Mouse (Mus musculus): ENCODE results near the gene Rerg. TPM values are rescaled to one million over a fixed set of nuclear protein-coding genes. Genes with fewer than 3 reads are reported as not detected.
"Not testable (repeated sequence)": the region's sequence is repeated elsewhere in the genome, so short reads cannot be mapped to it uniquely, and the experiment has no call there.

Rerg gene
- polyA plus RNA-seq, 1 experiment from 2014 or later, result not detected

DNA sequence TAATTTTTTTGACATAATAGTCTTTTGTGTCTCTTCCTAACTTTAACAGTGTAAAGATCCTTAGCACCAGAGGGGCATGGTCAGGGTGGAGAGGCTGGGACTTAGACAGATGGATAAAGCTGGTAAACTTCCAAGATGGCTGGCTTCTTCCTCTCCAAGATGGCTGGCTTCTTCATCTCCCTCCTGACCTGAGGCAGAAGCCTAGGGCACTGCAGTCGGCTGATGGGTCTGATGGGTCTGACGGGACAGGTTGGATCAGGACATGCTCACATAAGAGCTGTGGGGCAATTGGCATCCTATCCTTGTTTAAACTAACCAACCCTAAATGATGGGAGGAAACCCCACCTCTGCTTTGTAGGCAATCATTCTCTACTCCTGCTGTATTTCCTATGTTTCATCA lies 112.0 kb downstream of the Rerg start:
- Histone ChIP-seq H3K79me2 (ENCODE audit: inconsistent target) (no peaks in the 10 kb centered on the region), H3K36me3 (ENCODE audit: inconsistent target) (no peaks in the 10 kb centered on the region), H3K27ac (no peak overlapping the region), H3K4me3 (ENCODE audit: inconsistent target) (no peak overlapping the region)
- WGBS (ENCODE audit: missing documents), result 100% methylated on average over 2 of the region's 2 CpGs

- WGBS (ENCODE audit: missing documents), result 42% methylated on average over 2 of the region's 2 CpGs
- H3K4me3 ChIP-seq (ENCODE audit: inconsistent target), result no peak overlapping the region
- no peaks in the 10 kb centered on the region for H3K36me3 ChIP-seq (ENCODE audit: inconsistent target)
These were observed 116.2 kb downstream of the Rerg start for GRCm38 (mm10) chr6:137054073-137054472.

GRCm38 (mm10) chr6:137053464-137053863 lies 116.8 kb downstream of the Rerg start:
- no peak overlapping the region for H3K27ac ChIP-seq
- 77% methylated on average over 5 of the region's 5 CpGs for WGBS (ENCODE audit: missing documents)
- no peaks in the 10 kb centered on the region for H3K79me2 ChIP-seq (ENCODE audit: inconsistent target)

More at GRCm38 (mm10) chr6:137054073-137054472, 116.2 kb downstream of the Rerg start:
- H3K27ac ChIP-seq, result no peak overlapping the region
- H3K79me2 ChIP-seq (ENCODE audit: inconsistent target), result no peaks in the 10 kb centered on the region

DNA sequence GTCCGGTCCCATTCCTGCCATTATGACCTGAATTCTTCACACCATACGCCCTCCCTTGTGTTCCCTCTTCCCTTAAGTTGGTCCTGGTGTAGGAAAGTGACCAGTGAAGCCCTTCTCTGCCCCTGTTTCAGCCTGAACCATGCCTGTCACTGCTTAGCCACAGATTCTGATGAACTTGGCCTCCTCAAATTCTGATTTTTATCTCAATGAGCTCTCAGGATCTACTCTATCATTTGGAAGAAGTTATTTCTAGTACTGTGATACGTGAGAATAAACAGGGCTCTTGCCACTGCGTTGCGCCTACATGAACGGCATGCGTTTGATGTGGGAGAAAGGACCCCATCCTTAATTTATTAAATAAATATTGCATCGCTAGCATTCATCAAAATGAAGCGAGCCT lies 117.3 kb downstream of the Rerg start:
- Histone ChIP-seq H3K36me3 (ENCODE audit: inconsistent target) (no peaks in the 10 kb centered on the region), H3K4me3 (ENCODE audit: inconsistent target) (no peak overlapping the region), H3K27ac (no peak overlapping the region), H3K79me2 (ENCODE audit: inconsistent target) (no peaks in the 10 kb centered on the region)
- 98% methylated on average over 9 of the region's 9 CpGs for WGBS (ENCODE audit: missing documents)

More at GRCm38 (mm10) chr6:137053464-137053863, 116.8 kb downstream of the Rerg start:
- no peaks in the 10 kb centered on the region for H3K36me3 ChIP-seq (ENCODE audit: inconsistent target)
- H3K4me3 ChIP-seq (ENCODE audit: inconsistent target), result no peak overlapping the region

DNA sequence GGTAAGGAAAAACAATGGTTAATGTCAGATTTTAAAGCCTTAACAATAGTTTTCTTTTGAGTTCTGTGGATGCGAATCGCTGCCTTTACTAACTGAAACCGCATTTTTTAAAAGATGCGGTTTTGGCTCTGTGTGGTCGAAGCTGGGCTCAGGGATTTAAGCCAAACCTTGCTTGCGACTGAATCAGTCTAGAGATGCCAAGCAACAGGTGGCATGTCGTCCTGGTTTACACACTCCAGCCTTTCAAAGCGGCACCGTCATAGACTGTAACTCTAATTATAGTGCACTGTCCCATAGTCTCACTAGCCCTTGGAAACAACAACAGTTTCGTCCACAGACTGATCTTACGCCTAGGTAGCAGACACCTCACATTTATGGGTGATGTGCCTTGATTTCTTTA lies 123.3 kb downstream of the Rerg start:
- no peak overlapping the region for H3K27ac ChIP-seq
- 96% methylated on average over 11 of the region's 11 CpGs for WGBS (ENCODE audit: missing documents)

GRCm38 (mm10) chr6:137045011-137045504 lies 125.2 kb downstream of the Rerg start:
- H3K4me3 ChIP-seq (ENCODE audit: inconsistent target), result no peak overlapping the region
- H3K79me2 ChIP-seq (ENCODE audit: inconsistent target), result no peaks in the 10 kb centered on the region
- 92% methylated on average over 9 of the region's 9 CpGs for WGBS (ENCODE audit: missing documents)
- H3K27ac ChIP-seq, result no peak overlapping the region
- H3K36me3 ChIP-seq (ENCODE audit: inconsistent target), result no peaks in the 10 kb centered on the region

More for the DNA sequence above, 123.3 kb downstream of the Rerg start:
- Histone ChIP-seq H3K79me2 (ENCODE audit: inconsistent target) (no peaks in the 10 kb centered on the region), H3K36me3 (ENCODE audit: inconsistent target) (no peaks in the 10 kb centered on the region), H3K4me3 (ENCODE audit: inconsistent target) (no peak overlapping the region)

DNA sequence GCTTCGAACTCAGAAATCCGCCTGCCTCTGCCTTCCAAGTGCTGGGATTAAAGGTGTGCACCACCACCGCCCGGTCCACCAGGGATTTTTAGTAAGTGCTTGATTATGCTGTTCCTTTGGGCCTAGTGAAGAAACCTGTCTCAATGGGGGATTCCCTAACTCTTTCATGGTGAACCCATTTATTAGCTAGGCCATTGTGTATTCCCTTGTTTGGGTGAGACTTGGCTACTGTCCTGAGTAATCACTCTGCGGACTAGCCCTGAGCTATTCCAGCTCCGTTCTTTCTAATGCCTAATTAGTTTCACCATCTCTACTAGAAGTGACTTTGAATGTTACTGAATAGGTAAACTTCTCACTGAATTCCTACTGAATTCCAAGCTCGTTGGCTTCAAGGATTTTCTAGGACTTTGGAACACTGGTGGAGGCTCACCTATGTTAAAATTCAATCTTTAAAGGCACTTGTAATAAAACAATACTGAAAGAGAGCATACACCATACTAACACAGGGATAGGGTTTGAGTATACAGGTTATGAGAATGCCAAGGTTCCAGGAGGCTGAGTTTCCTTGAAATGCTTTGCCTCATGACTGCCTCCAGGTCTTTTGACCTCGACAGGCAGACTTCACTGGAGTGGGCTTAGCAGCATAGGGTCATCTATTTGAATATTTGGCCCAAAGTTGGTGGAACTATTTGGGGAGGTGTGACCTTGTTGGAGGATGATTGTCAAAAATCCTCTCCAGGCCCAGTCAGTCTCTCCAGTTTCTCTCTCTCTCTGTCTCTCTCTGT lies 134.5 kb downstream of the Rerg start:
- not testable (repeated sequence) for H3K79me2 ChIP-seq (ENCODE audit: inconsistent target); H3K4me3 ChIP-seq (ENCODE audit: inconsistent target); H3K36me3 ChIP-seq (ENCODE audit: inconsistent target); H3K27ac ChIP-seq
- 94% methylated on average over 8 of the region's 8 CpGs for WGBS (ENCODE audit: missing documents)

- Histone ChIP-seq H3K36me3 (ENCODE audit: inconsistent target) (no peaks in the 10 kb centered on the region), H3K27ac (no peak overlapping the region), H3K79me2 (ENCODE audit: inconsistent target) (no peaks in the 10 kb centered on the region), H3K4me3 (ENCODE audit: inconsistent target) (no peak overlapping the region)
- WGBS (ENCODE audit: missing documents), result 81% methylated on average over 6 of the region's 6 CpGs
These were observed 139.6 kb downstream of the Rerg start for GRCm38 (mm10) chr6:137030611-137031097.

- WGBS (ENCODE audit: missing documents), result 87% methylated on average over 7 of the region's 7 CpGs
- Histone ChIP-seq H3K79me2 (ENCODE audit: inconsistent target) (no peaks in the 10 kb centered on the region), H3K36me3 (ENCODE audit: inconsistent target) (no peaks in the 10 kb centered on the region), H3K4me3 (ENCODE audit: inconsistent target) (no peak overlapping the region), H3K27ac (no peak overlapping the region)
These were observed 140.2 kb downstream of the Rerg start for GRCm38 (mm10) chr6:137029931-137030610.

GRCm38 (mm10) chr6:137025461-137025860 lies 144.8 kb downstream of the Rerg start:
- no peak overlapping the region for H3K27ac ChIP-seq
- H3K4me3 ChIP-seq (ENCODE audit: inconsistent target), result no peak overlapping the region
- H3K79me2 ChIP-seq (ENCODE audit: inconsistent target), result no peaks in the 10 kb centered on the region
- no peaks in the 10 kb centered on the region for H3K36me3 ChIP-seq (ENCODE audit: inconsistent target)
- 91% methylated on average over 5 of the region's 5 CpGs for WGBS (ENCODE audit: missing documents)

- no peak overlapping the region for H3K27ac ChIP-seq
- no peaks in the 10 kb centered on the region for H3K79me2 ChIP-seq (ENCODE audit: inconsistent target)
- 94% methylated on average over 2 of the region's 2 CpGs for WGBS (ENCODE audit: missing documents)
- no peaks in the 10 kb centered on the region for H3K36me3 ChIP-seq (ENCODE audit: inconsistent target)
- H3K4me3 ChIP-seq (ENCODE audit: inconsistent target), result no peak overlapping the region
These were observed 145.8 kb downstream of the Rerg start for GRCm38 (mm10) chr6:137024541-137024940.

DNA sequence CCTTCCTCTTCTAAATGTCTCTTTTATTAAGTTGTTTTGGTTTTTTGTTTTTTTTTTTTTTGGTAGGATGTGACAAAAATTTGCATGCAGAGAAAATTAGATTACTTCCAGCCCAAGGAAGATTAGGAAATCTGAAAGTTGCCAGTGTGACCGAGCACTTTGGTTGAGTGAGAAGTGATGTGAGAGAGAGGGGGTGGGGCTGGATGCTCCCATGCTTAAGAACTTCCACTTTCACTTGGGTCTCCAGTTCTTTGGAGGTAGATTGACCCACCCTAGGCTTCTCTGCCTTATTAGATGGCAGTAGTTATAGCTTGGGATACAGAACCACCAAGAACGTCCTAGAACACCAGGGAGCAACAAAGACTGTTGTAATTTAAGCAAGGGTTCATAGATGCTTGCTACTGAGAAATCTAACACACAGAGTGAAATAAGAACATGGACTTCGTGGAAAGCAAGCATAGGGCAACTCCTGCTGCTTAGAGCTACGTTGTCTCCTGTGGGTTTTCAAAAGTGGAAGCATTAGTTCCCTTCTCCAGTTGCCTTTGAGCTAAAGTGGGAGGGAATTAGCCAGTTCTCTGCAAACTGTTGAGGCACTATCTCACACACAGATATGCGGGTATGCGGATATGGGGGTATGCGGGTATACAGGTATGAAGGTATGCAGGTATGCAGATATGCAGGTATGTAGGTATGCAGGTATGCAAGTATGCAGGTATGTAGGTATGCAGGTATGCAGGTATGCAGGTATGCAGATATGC lies 152.9 kb downstream of the Rerg start:
- H3K27ac ChIP-seq, result no peak overlapping the region
- H3K79me2 ChIP-seq (ENCODE audit: inconsistent target), result no peaks in the 10 kb centered on the region
- H3K4me3 ChIP-seq (ENCODE audit: inconsistent target), result no peak overlapping the region
- 57% methylated on average over 7 of the region's 7 CpGs for WGBS (ENCODE audit: missing documents)
- H3K36me3 ChIP-seq (ENCODE audit: inconsistent target), result no peaks in the 10 kb centered on the region

GRCm38 (mm10) chr6:137014346-137014745 lies 156.0 kb downstream of the Rerg start:
- H3K79me2 ChIP-seq (ENCODE audit: inconsistent target), result no peaks in the 10 kb centered on the region
- H3K4me3 ChIP-seq (ENCODE audit: inconsistent target), result no peak overlapping the region
- H3K36me3 ChIP-seq (ENCODE audit: inconsistent target), result no peaks in the 10 kb centered on the region
- WGBS (ENCODE audit: missing documents), result 83% methylated on average over 6 of the region's 6 CpGs
- no peak overlapping the region for H3K27ac ChIP-seq

DNA sequence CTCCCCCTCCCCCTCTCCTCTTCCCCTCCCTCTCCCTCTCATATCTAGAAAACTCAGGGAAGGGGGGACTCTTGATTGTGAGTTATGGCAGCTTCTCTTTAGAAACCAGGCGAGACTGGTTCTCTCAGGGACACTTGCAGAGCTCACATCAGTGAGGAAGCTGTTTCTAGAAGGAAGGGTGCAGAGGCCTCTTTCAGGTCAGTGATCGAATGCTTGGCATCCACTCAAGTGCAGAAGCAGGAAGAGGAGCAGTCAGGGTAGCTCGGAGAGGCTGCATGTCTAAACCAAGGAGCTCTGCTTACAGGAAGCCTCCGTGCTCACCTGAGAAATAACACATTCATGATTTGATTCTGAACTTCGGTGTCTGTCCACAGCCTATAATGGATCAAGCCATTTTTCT lies 159.1 kb downstream of the Rerg start:
- no peaks in the 10 kb centered on the region for H3K36me3 ChIP-seq (ENCODE audit: inconsistent target)
- no peaks in the 10 kb centered on the region for H3K79me2 ChIP-seq (ENCODE audit: inconsistent target)
- WGBS (ENCODE audit: missing documents), result 40% methylated on average over 5 of the region's 5 CpGs
- no peak overlapping the region for H3K27ac ChIP-seq
- H3K4me3 ChIP-seq (ENCODE audit: inconsistent target), result no peak overlapping the region
